Mouse (Mus musculus): Measurements from ENCODE around the gene 1810055G02Rik. TPM values are rescaled to one million over a fixed set of nuclear protein-coding genes. Genes with fewer than 3 reads are reported as not detected.

1810055G02Rik gene
- polyA plus RNA-seq (2015; fragmentation: Illumina TruSeq; extraction: RNeasy Lipid Tissue Mini Kit (QIAGEN cat#74804); ENCODE audit: low read depth, low replicate concordance): 26.5 TPM

GRCm38 (mm10) chr19:3708078-3709012, at the start of gene 1810055G02Rik:
TSS of gene 1810055G02Rik (plus strand) at chr19:3708293.

GRCm38 (mm10) chr19:3686215-3686894, 21.7 kb upstream of the 1810055G02Rik start, which contains the start of gene Lrp5:
TSS of gene Lrp5 (minus strand) at chr19:3686564.

GRCm38 (mm10) chr19:3767276-3767780, 59.2 kb downstream of the 1810055G02Rik start, which contains the start of gene Kmt5b:
TSS of gene Kmt5b (plus strand) at chr19:3767421.

Other genes with a start within 250 kb of the 1810055G02Rik start
- 61.8 TPM for gene Ppp6r3, start 132.5 kb upstream of the 1810055G02Rik start, polyA plus RNA-seq (2015; fragmentation: Illumina TruSeq; extraction: RNeasy Lipid Tissue Mini Kit (QIAGEN cat#74804); ENCODE audit: low read depth, low replicate concordance)
- 4.5 TPM for gene Lrp5, start 21.7 kb upstream of the 1810055G02Rik start, polyA plus RNA-seq (2015; fragmentation: Illumina TruSeq; extraction: RNeasy Lipid Tissue Mini Kit (QIAGEN cat#74804); ENCODE audit: low read depth, low replicate concordance)
- 28.6 TPM for gene Kmt5b, start 59.1 kb downstream of the 1810055G02Rik start, polyA plus RNA-seq (2015; fragmentation: Illumina TruSeq; extraction: RNeasy Lipid Tissue Mini Kit (QIAGEN cat#74804); ENCODE audit: low read depth, low replicate concordance)
- gene Chka, start 143.5 kb downstream of the 1810055G02Rik start, polyA plus RNA-seq (2015; fragmentation: Illumina TruSeq; extraction: RNeasy Lipid Tissue Mini Kit (QIAGEN cat#74804); ENCODE audit: low read depth, low replicate concordance): 82.1 TPM
- gene Tcirg1, start 198.8 kb downstream of the 1810055G02Rik start, polyA plus RNA-seq (2015; fragmentation: Illumina TruSeq; extraction: RNeasy Lipid Tissue Mini Kit (QIAGEN cat#74804); ENCODE audit: low read depth, low replicate concordance): 14.5 TPM
- gene Ndufs8, start 204.5 kb downstream of the 1810055G02Rik start, polyA plus RNA-seq (2015; fragmentation: Illumina TruSeq; extraction: RNeasy Lipid Tissue Mini Kit (QIAGEN cat#74804); ENCODE audit: low read depth, low replicate concordance): 305 TPM
- 4.3 TPM for gene Aldh3b1, start 221.5 kb downstream of the 1810055G02Rik start, polyA plus RNA-seq (2015; fragmentation: Illumina TruSeq; extraction: RNeasy Lipid Tissue Mini Kit (QIAGEN cat#74804); ENCODE audit: low read depth, low replicate concordance)
- 16.0 TPM for gene Unc93b1, start 226.9 kb downstream of the 1810055G02Rik start, polyA plus RNA-seq (2015; fragmentation: Illumina TruSeq; extraction: RNeasy Lipid Tissue Mini Kit (QIAGEN cat#74804); ENCODE audit: low read depth, low replicate concordance)

Measured in brain, adult 10 weeks (tissue).